Mouse (Mus musculus) liver, embryonic 14 days (tissue): Measurements from ENCODE around the gene Trappc10. TPM values are rescaled to one million over a fixed set of nuclear protein-coding genes. Genes with fewer than 3 reads are reported as not detected.

ENCODE experiments used
- polyA plus RNA-seq: library from polyadenylated mRNA; depleted of rRNA; stranded (reverse); fragments of >200 nt; gene quantifications from 2 replicates; pipeline ENCODE4 v1.2.3, GENCODE M21; 2012; rRNA removed

Trappc10 gene
- 16.8 and 21.1 TPM in 2 replicates for polyA plus RNA-seq

GRCm38 (mm10) chr10:78244438-78245224 lies at the start of gene Trappc10:
Trappc10 (minus strand) TSS chr10:78244641.

DNA sequence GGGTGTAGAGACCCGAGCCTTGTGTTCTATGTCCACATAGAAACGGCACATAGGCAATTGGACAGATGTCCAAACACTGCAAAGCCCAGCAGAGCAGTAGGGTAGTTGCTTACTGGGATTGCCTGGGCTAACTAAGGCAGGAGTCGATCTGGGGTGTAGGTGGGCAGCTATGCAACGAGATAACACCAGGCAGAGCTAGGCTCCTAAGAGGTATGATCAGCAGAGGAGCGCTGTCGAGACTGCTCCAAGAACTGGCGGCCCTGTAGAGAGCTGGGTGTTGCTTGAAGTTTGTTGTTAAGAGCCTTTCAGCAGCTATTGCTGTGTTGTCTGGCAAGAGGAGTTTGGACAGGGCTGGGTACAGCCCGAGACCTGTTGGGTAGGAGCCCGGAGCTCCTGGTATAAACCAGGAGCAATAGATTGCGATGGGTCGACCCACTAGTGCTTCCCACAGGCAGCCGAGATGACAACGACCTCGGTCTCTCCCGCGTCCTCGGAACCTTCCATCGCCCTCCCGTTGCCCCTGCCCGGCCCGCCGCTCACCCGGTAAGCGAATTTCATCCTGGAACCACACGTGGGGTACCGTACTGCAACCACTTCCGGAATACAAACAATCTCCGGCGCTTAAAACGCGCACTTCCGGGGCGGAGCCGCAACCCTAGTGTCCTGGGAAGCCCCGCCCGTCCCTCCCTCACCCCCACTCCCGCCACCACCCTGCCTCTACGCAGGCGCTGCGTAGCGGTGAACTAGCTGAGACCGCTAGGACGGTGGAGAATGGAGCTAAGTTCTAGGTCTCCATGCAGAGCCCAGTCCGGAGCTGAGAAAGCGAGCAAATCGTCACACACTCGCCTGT lies 59.7 kb downstream of the Trappc10 start, which contains the start of gene Pwp2:
Gene Pwp2 (minus strand): TSS at position 619 of the 850 bp plus-strand sequence.

GRCm38 (mm10) chr10:78169281-78170042 lies 75.0 kb downstream of the Trappc10 start, which contains the start of gene D10Jhu81e:
D10Jhu81e (minus strand) TSS chr10:78169782.

Other genes starting within 250 kb of the Trappc10 start
- 43.9 and 47.1 TPM in 2 replicates for gene Pfkl, start 234.6 kb downstream of the Trappc10 start, polyA plus RNA-seq
- gene Dnmt3l, start 202.7 kb downstream of the Trappc10 start, polyA plus RNA-seq, result not detected in 2 replicates
- 0.01 TPM in 1 of 2 replicates, not detected in the other for gene Aire, start 201.0 kb downstream of the Trappc10 start, polyA plus RNA-seq
- 2.1 and 2.7 TPM in 2 replicates for gene Icosl, start 175.3 kb downstream of the Trappc10 start, polyA plus RNA-seq
- 35.1 and 39.2 TPM in 2 replicates for gene D10Jhu81e, start 74.9 kb downstream of the Trappc10 start, polyA plus RNA-seq
- gene Pwp2, start 59.5 kb downstream of the Trappc10 start, polyA plus RNA-seq, result 6.7 and 8.1 TPM in 2 replicates
- gene Agpat3, start 107.8 kb upstream of the Trappc10 start, polyA plus RNA-seq, result 13.5 and 14.1 TPM in 2 replicates
- 75.9 and 87.1 TPM in 2 replicates for gene Rrp1, start 168.4 kb upstream of the Trappc10 start, polyA plus RNA-seq
- 56.1 and 65.8 TPM in 2 replicates for gene Cstb, start 181.0 kb upstream of the Trappc10 start, polyA plus RNA-seq
- 2.6 and 3.3 TPM in 2 replicates for gene Pdxk, start 220.3 kb upstream of the Trappc10 start, polyA plus RNA-seq